Mouse (Mus musculus) CH12.LX (cell line): ENCODE measurements around the gene Hip1r. TPM values are rescaled to one million over a fixed set of nuclear protein-coding genes. Genes with fewer than 3 reads are reported as not detected.

Experiments
- DNase-seq: peaks from one replicate; pipeline ENCODE4 v3.0.0-alpha.2; 2013; ENCODE audit errors: extremely low read depth
- H3K27ac ChIP-seq: 2 replicates; pipeline ENCODE4 v1.5.1; 2012; ENCODE audit warnings: low read depth, mild to moderate bottlenecking, control low read depth, moderate library complexity; ENCODE audit not compliant: insufficient read depth
- H3K27me3 ChIP-seq: replicated peaks from 2 replicates; pipeline ENCODE3; 2012; ENCODE audit warnings: inconsistent platforms
- H3K36me3 ChIP-seq, 2 experiments: replicated peaks in 1 of 2; 2 replicates each; pipeline versions ENCODE3 to v1.6.1; 2012; ENCODE audit warnings: inconsistent platforms in 1 of 2, low read length in 1 of 2, mild to moderate bottlenecking in 1 of 2, mixed read lengths in 1 of 2, moderate library complexity in 1 of 2; ENCODE audit not compliant: control insufficient read depth in 1 of 2, insufficient read depth in 1 of 2
- H3K4me1 ChIP-seq, 2 experiments: 2 replicates each; pipeline ENCODE4 v1.6.1; 2012; ENCODE audit warnings: inconsistent platforms in 1 of 2, moderate library complexity in 1 of 2; ENCODE audit not compliant: insufficient read depth in 2 of 2, control insufficient read depth in 1 of 2
- H3K4me2 ChIP-seq: 2 replicates; pipeline ENCODE4 v1.6.1; 2012; ENCODE audit warnings: low read depth, mild to moderate bottlenecking, control low read depth; ENCODE audit not compliant: poor library complexity, insufficient read depth, severe bottlenecking
- H3K4me3 ChIP-seq, 3 experiments: fragments of 150-350 bp in 1 of 3; sonication (generic) in 1 of 3; replicated peaks in 1 of 3; 2 replicates each; pipeline versions ENCODE3 to v1.5.1; 2011 to 2012; ENCODE audit warnings: low read depth in 2 of 3, low read length in 2 of 3, mild to moderate bottlenecking in 2 of 3, moderate library complexity in 2 of 3, control low read depth in 1 of 3, improper control_type of control experiment in 1 of 3, inconsistent platforms in 1 of 3, mixed read lengths in 1 of 3; ENCODE audit not compliant: poor library complexity in 1 of 3
- H3K79me2 ChIP-seq: replicated peaks from 2 replicates; pipeline ENCODE4 v1.6.1; 2012; ENCODE audit warnings: mild to moderate bottlenecking, moderate library complexity; ENCODE audit not compliant: control insufficient read depth, poor library complexity, insufficient read depth, severe bottlenecking; ENCODE audit errors: extremely low read depth
- H3K9ac ChIP-seq: 2 replicates; pipeline ENCODE4 v1.6.1; 2012; ENCODE audit warnings: low read depth, mild to moderate bottlenecking, control low read depth, moderate library complexity; ENCODE audit not compliant: insufficient read depth
- H3K9me3 ChIP-seq: replicated peaks from 2 replicates; pipeline ENCODE3; 2012; ENCODE audit warnings: low read length, inconsistent platforms, mixed read lengths
- BHLHE40 ChIP-seq: IDR thresholded peaks from 2 replicates; pipeline ENCODE4 v1.6.1; 2011; ENCODE audit warnings: mild to moderate bottlenecking, low read depth, low read length, improper control_type of control experiment
- CHD1 ChIP-seq: IDR thresholded peaks from 2 replicates; pipeline ENCODE4 v1.6.1; 2012; ENCODE audit warnings: low read depth, low read length, improper control_type of control experiment, inconsistent platforms
- E2F4 ChIP-seq: IDR thresholded peaks from 2 replicates; pipeline ENCODE4 v1.6.1; 2011; ENCODE audit warnings: low read depth, low read length, improper control_type of control experiment; ENCODE audit not compliant: insufficient replicate concordance
- ELF1 ChIP-seq: IDR thresholded peaks from 2 replicates; pipeline ENCODE4 v1.6.1; 2014; ENCODE audit warnings: low read depth, mild to moderate bottlenecking, inconsistent platforms, low read length, improper control_type of control experiment
- ETS1 ChIP-seq: conservative IDR thresholded peaks from 2 replicates; pipeline ENCODE4 v1.6.1; 2012; ENCODE audit warnings: low read depth, mild to moderate bottlenecking, inconsistent platforms, low read length, improper control_type of control experiment, moderate library complexity
- GABPA ChIP-seq: IDR thresholded peaks from 2 replicates; pipeline ENCODE4 v1.6.1; 2012; ENCODE audit warnings: low read depth, low read length, improper control_type of control experiment, inconsistent platforms; ENCODE audit not compliant: insufficient replicate concordance
- JUND ChIP-seq: conservative IDR thresholded peaks from 2 replicates; pipeline ENCODE4 v1.6.1; 2011; ENCODE audit warnings: low read depth, low read length, improper control_type of control experiment
- MAX ChIP-seq: IDR thresholded peaks from 2 replicates; pipeline ENCODE4 v1.6.1; 2011; ENCODE audit warnings: low read length, improper control_type of control experiment
- MAZ ChIP-seq: IDR thresholded peaks from 2 replicates; pipeline ENCODE4 v1.6.1; 2012; ENCODE audit warnings: low read depth, mild to moderate bottlenecking, inconsistent platforms, low read length, improper control_type of control experiment, moderate library complexity
- MEF2A ChIP-seq: IDR thresholded peaks from 2 replicates; pipeline ENCODE4 v1.6.1; 2014; ENCODE audit warnings: low read depth, mild to moderate bottlenecking, inconsistent platforms, low read length, improper control_type of control experiment, borderline replicate concordance
- MXI1 ChIP-seq: IDR thresholded peaks from 2 replicates; pipeline ENCODE4 v1.6.1; 2011; ENCODE audit warnings: mild to moderate bottlenecking, low read depth, low read length, improper control_type of control experiment
- PAX5 ChIP-seq: IDR thresholded peaks from 2 replicates; pipeline ENCODE4 v1.6.1; 2012; ENCODE audit warnings: low read length, inconsistent platforms, mixed read lengths
- POLR2A ChIP-seq: IDR thresholded peaks from 2 replicates; pipeline ENCODE4 v1.6.1; 2011; ENCODE audit warnings: low read depth, mild to moderate bottlenecking, improper control_type of control experiment, low read length
- RAD21 ChIP-seq: IDR thresholded peaks from 2 replicates; pipeline ENCODE4 v1.6.1; 2011; ENCODE audit warnings: low read depth, mild to moderate bottlenecking, low read length, improper control_type of control experiment, moderate library complexity
- RCOR1 ChIP-seq: conservative IDR thresholded peaks from 2 replicates; pipeline ENCODE4 v1.6.1; 2012; ENCODE audit warnings: low read depth, mild to moderate bottlenecking, inconsistent platforms, low read length, improper control_type of control experiment
- SIN3A ChIP-seq: IDR thresholded peaks from 2 replicates; pipeline ENCODE4 v1.6.1; 2012; ENCODE audit warnings: low read length, improper control_type of control experiment, inconsistent platforms
- SMC3 ChIP-seq: IDR thresholded peaks from 2 replicates; pipeline ENCODE4 v1.6.1; 2011; ENCODE audit warnings: low read depth, low read length, improper control_type of control experiment
- TBP ChIP-seq: conservative IDR thresholded peaks from 2 replicates; pipeline ENCODE4 v1.6.1; 2011; ENCODE audit warnings: low read depth, low read length, improper control_type of control experiment
- TCF12 ChIP-seq: IDR thresholded peaks from 2 replicates; pipeline ENCODE4 v1.6.1; 2014; ENCODE audit warnings: low read depth, mild to moderate bottlenecking, inconsistent platforms, low read length, improper control_type of control experiment
- UBTF ChIP-seq: IDR thresholded peaks from 2 replicates; pipeline ENCODE4 v1.6.1; 2012; ENCODE audit warnings: low read depth, mild to moderate bottlenecking, inconsistent platforms, low read length, improper control_type of control experiment, moderate library complexity
- USF1 ChIP-seq: IDR thresholded peaks from 2 replicates; pipeline ENCODE4 v1.6.1; 2014; ENCODE audit warnings: low read depth, mild to moderate bottlenecking, inconsistent platforms, low read length, improper control_type of control experiment
- USF2 ChIP-seq: conservative IDR thresholded peaks from 2 replicates; pipeline ENCODE4 v1.6.1; 2011; ENCODE audit warnings: low read depth, low read length, improper control_type of control experiment
- ZC3H11A ChIP-seq: IDR thresholded peaks from 2 replicates; pipeline ENCODE4 v1.6.1; 2012; ENCODE audit warnings: low read depth, mild to moderate bottlenecking, inconsistent platforms, low read length, improper control_type of control experiment
- ZKSCAN1 ChIP-seq: IDR thresholded peaks from 2 replicates; pipeline ENCODE4 v1.6.1; 2012; ENCODE audit warnings: low read depth, inconsistent platforms, low read length, improper control_type of control experiment, borderline replicate concordance
- ZMIZ1 ChIP-seq: IDR thresholded peaks from 2 replicates; pipeline ENCODE4 v1.6.1; 2012; ENCODE audit warnings: low read depth, mild to moderate bottlenecking, inconsistent platforms, low read length, improper control_type of control experiment
- dilution Hi-C: fragments of 300-500 bp; cut with MboI; formaldehyde crosslinking; loops from 2 replicates; pipeline ENCODE4 v1.14.3; 2020; ENCODE audit warnings: low sequenced_read_pairs; ENCODE audit not compliant: extremely low pct_unique_long_range_greater_than_20kb, extremely low pct_ligation_motif_present
- in situ Hi-C: fragments of 300-500 bp; cut with MboI; formaldehyde crosslinking; loops from 3 replicates; pipeline ENCODE4 v1.14.3; 2019; ENCODE audit warnings: low sequenced_read_pairs, low pct_ligation_motif_present, low pct_unique_long_range_greater_than_20kb, mixed read lengths
- polyA plus RNA-seq: library from polyadenylated mRNA; unstranded; fragments of >175 nt; gene quantifications from 2 replicates; pipeline ENCODE4 v1.2.1, GENCODE M21; 2012; ENCODE audit warnings: low read depth; ENCODE audit not compliant: insufficient read length
- total RNA-seq, 2 experiments: library from RNA; depleted of rRNA; stranded (reverse); fragments of 300-350 nt in 1 of 2; fragments of >200 nt in 1 of 2; gene quantifications; 2 replicates each; pipeline ENCODE4 v1.2.3; 2012 to 2014

Hip1r gene
- total and polyA plus RNA-seq, 3 experiments = 26.1 to 49.8 (median 44.7) TPM

GRCm38 (mm10) chr5:123968468-123968867 lies 5.0 kb upstream of the Hip1r start:
- Histone ChIP-seq H3K79me2 (no peaks in the 10 kb centered on the region), H3K9ac (no peak overlapping the region), H3K4me2 (no peak overlapping the region), H3K9me3 (no peaks in the 10 kb centered on the region), H3K4me1 (peaks cover 4 to 9% of the 10 kb centered on the region in 2 experiments), H3K27ac (no peak overlapping the region), H3K36me3 (no peaks in the 10 kb centered on the region), H3K27me3 (no peaks in the 10 kb centered on the region), H3K4me3 (no peak overlapping the region)
- DNase-seq = no peak
- in situ Hi-C loops = no loop called here
- dilution Hi-C loops = no loop called here
- TF ChIP-seq PAX5 (no peak), MAX (no peak), RAD21 (no peak), MXI1 (no peak), ETS1 (no peak), TCF12 (no peak), USF1 (no peak), MEF2A (no peak), POLR2A (no peak), ZC3H11A (no peak), MAZ (no peak), ZMIZ1 (no peak), ELF1 (no peak), GABPA (no peak), SIN3A (no peak), UBTF (no peak), JUND (no peak)
- TF ChIP-seq, all 38 proteins: peak for 0

- Histone ChIP-seq H3K27ac (no peak overlapping the region), H3K27me3 (no peaks in the 10 kb centered on the region), H3K4me1 (peaks cover 4 to 9% of the 10 kb centered on the region in 2 experiments), H3K9me3 (no peaks in the 10 kb centered on the region), H3K4me3 (no peak overlapping the region), H3K9ac (no peak overlapping the region), H3K36me3 (no peaks in the 10 kb centered on the region), H3K79me2 (no peaks in the 10 kb centered on the region), H3K4me2 (no peak overlapping the region)
- DNase-seq = no peak
- dilution Hi-C loops = no loop called here
- in situ Hi-C loops = no loop called here
- no peak for TF ChIP-seq CHD1
- TF ChIP-seq PAX5 = no peak
- no peak for TF ChIP-seq RAD21
- no peak for TF ChIP-seq UBTF
- TF ChIP-seq ETS1 = no peak
- no peak for TF ChIP-seq RCOR1
- TF ChIP-seq SMC3 = no peak
- TF ChIP-seq ZKSCAN1 = no peak
- TF ChIP-seq BHLHE40 = no peak
- TF ChIP-seq E2F4 = no peak
- no peak for TF ChIP-seq USF2
- no peak for TF ChIP-seq TBP
- TF ChIP-seq TCF12 = no peak
Measured at GRCm38 (mm10) chr5:123969216-123969615, 4.2 kb upstream of the Hip1r start.
